Mouse (Mus musculus): ENCODE measurements around the gene Gpr68.

Gene Gpr68

GRCm38 (mm10) chr12:100867097-100867496 lies 40.9 kb downstream of the Gpr68 start:
- DNase-seq: no peak

- DNase-seq: no peak
Measured at GRCm38 (mm10) chr12:100865509-100866078, 42.4 kb downstream of the Gpr68 start.

GRCm38 (mm10) chr12:100865072-100865471 lies 42.9 kb downstream of the Gpr68 start:
- no peak for DNase-seq

GRCm38 (mm10) chr12:100862856-100863446 lies 45.0 kb downstream of the Gpr68 start:
- DNase-seq: peak; percentile 73 to 83

GRCm38 (mm10) chr12:100862272-100862671 lies 45.7 kb downstream of the Gpr68 start:
- no peak for DNase-seq

- DNase-seq: peak; percentile 70 to 89
Measured at GRCm38 (mm10) chr12:100857791-100858190, 50.2 kb downstream of the Gpr68 start.

GRCm38 (mm10) chr12:100856337-100856736 lies 51.7 kb downstream of the Gpr68 start:
- no peak for DNase-seq

GRCm38 (mm10) chr12:100852370-100852769 lies 55.6 kb downstream of the Gpr68 start:
- DNase-seq: no peak

GRCm38 (mm10) chr12:100849421-100850138 lies 58.4 kb downstream of the Gpr68 start:
- peak; percentile 45 to 50 for DNase-seq

- peak in 1 of 2 experiments; percentile 5 for DNase-seq
Measured at GRCm38 (mm10) chr12:100847437-100848080, 60.4 kb downstream of the Gpr68 start.

- peak in 1 of 2 experiments; percentile 22 for DNase-seq
Measured at GRCm38 (mm10) chr12:100846566-100846965, 61.4 kb downstream of the Gpr68 start.

- no peak for DNase-seq
Measured at GRCm38 (mm10) chr12:100845829-100846228, 62.2 kb downstream of the Gpr68 start.

- no peak for DNase-seq
Measured at GRCm38 (mm10) chr12:100844546-100844945, 63.5 kb downstream of the Gpr68 start.

- DNase-seq: no peak
Measured at GRCm38 (mm10) chr12:100843171-100843570, 64.8 kb downstream of the Gpr68 start.

- peak; percentile 82 to 91 for DNase-seq
Measured at GRCm38 (mm10) chr12:100841211-100841792, 66.7 kb downstream of the Gpr68 start.

- peak in 1 of 2 experiments; percentile 46 for DNase-seq
Measured at GRCm38 (mm10) chr12:100839926-100840325, 68.1 kb downstream of the Gpr68 start.

- no peak for DNase-seq
Measured at GRCm38 (mm10) chr12:100839079-100839600, 68.9 kb downstream of the Gpr68 start.

GRCm38 (mm10) chr12:100837208-100837607 lies 70.8 kb downstream of the Gpr68 start:
- no peak for DNase-seq

GRCm38 (mm10) chr12:100831629-100832325 lies 76.2 kb downstream of the Gpr68 start:
- DNase-seq: no peak

- DNase-seq: no peak
Measured at GRCm38 (mm10) chr12:100831021-100831420, 77.0 kb downstream of the Gpr68 start.

Data from kidney, postnatal 25 days (tissue).